Mouse (Mus musculus) heart, postnatal 4 days (tissue): ENCODE data around the gene Ss18l1. TPM values are rescaled to one million over a fixed set of nuclear protein-coding genes. Genes with fewer than 3 reads are reported as not detected.

Experiments
- total RNA-seq, 2 experiments: library from RNA; stranded (reverse); gene quantifications; 2 replicates each; pipeline ENCODE4 v1.2.3; 2021

Ss18l1 gene
- total RNA-seq, 2 experiments from 2014 or later: 4.0 TPM

Other genes with a start within 250 kb of the Ss18l1 start
- 10 to 100 TPM; 18.3 to 20.6 TPM for gene Taf4, start 65.9 kb upstream of the Ss18l1 start, total RNA-seq
- gene Lsm14b, start 17.5 kb upstream of the Ss18l1 start, total RNA-seq: 10 to 100 TPM; 48.7 to 49.8 TPM
- 100 to 1,000 TPM; 174 to 190 TPM for gene Psma7, start 76 bp upstream of the Ss18l1 start, total RNA-seq
- 10 to 100 TPM; 14.2 to 16.5 TPM for gene Mtg2, start 28.1 kb downstream of the Ss18l1 start, total RNA-seq
- not detected for gene Hrh3, start 62.0 kb downstream of the Ss18l1 start, total RNA-seq
- gene Osbpl2, start 76.8 kb downstream of the Ss18l1 start, total RNA-seq: 10 to 100 TPM; 28.5 to 28.6 TPM
- 100 to 1,000 TPM; 103 to 104 TPM for gene Adrm1, start 129.0 kb downstream of the Ss18l1 start, total RNA-seq
- gene Lama5, start 183.3 kb downstream of the Ss18l1 start, total RNA-seq: 10 to 100 TPM; 47.8 to 49.6 TPM
- gene Rps21, start 214.9 kb downstream of the Ss18l1 start, total RNA-seq: 100 to 1,000 TPM; 619 to 692 TPM
- 10 to 100 TPM; 15.2 to 15.4 TPM for gene Cables2, start 231.0 kb downstream of the Ss18l1 start, total RNA-seq
- not detected for gene Rbbp8nl, start 247.4 kb downstream of the Ss18l1 start, total RNA-seq